Mouse (Mus musculus) adrenal gland, postnatal 25 days (tissue): ENCODE results near the gene Lcn2. TPM values are rescaled to one million over a fixed set of nuclear protein-coding genes. Genes with fewer than 3 reads are reported as not detected.

Experiments
- DNase-seq: peaks from one replicate; pipeline ENCODE4 v3.0.0; 2021; ENCODE audit warnings: mixed read lengths
- long read RNA-seq: library from polyadenylated mRNA; stranded (forward); transcript quantifications from one replicate; pipeline ENCODE4 v2.0.0, GENCODE M21; 2021
- total RNA-seq: library from RNA; stranded (reverse); gene quantifications from 2 replicates; pipeline ENCODE4 v1.2.3, GENCODE M21; 2021

Gene Lcn2
- total RNA-seq = 1.0 and 1.5 TPM in 2 replicates
- long read RNA-seq, partial matches to known transcripts = 0 of 2 reads
- long read RNA-seq, other reads (novel, unspliced or antisense) = 1 of 2 reads

GRCm38 (mm10) chr2:32387706-32388490, at the start of gene Lcn2:
Lcn2 (minus strand) TSS chr2:32388252.
- DNase-seq = no peak

GRCm38 (mm10) chr2:32437612-32438166, 49.6 kb upstream of the Lcn2 start:
- no peak for DNase-seq

- no peak for DNase-seq
Observed at GRCm38 (mm10) chr2:32436686-32437372, 48.8 kb upstream of the Lcn2 start.

- DNase-seq = peak; percentile 66
Observed at GRCm38 (mm10) chr2:32430701-32431676, 42.9 kb upstream of the Lcn2 start.

- DNase-seq = no peak
Observed at GRCm38 (mm10) chr2:32429215-32429891, 41.3 kb upstream of the Lcn2 start.

GRCm38 (mm10) chr2:32428262-32428722, 40.2 kb upstream of the Lcn2 start:
- peak; percentile 38 for DNase-seq

- DNase-seq = no peak
Observed at GRCm38 (mm10) chr2:32427720-32428119, 39.7 kb upstream of the Lcn2 start.

- no peak for DNase-seq
Observed at GRCm38 (mm10) chr2:32426141-32426540, 38.1 kb upstream of the Lcn2 start.

- no peak for DNase-seq
Observed at GRCm38 (mm10) chr2:32425568-32425967, 37.5 kb upstream of the Lcn2 start.

- DNase-seq = no peak
Observed at GRCm38 (mm10) chr2:32424796-32425195, 36.7 kb upstream of the Lcn2 start.

GRCm38 (mm10) chr2:32423481-32424331, 35.7 kb upstream of the Lcn2 start:
- peak; percentile 50 for DNase-seq

- DNase-seq = peak; percentile 26
Observed at GRCm38 (mm10) chr2:32421851-32422251, 33.8 kb upstream of the Lcn2 start.

- DNase-seq = no peak
Observed at GRCm38 (mm10) chr2:32420647-32421046, 32.6 kb upstream of the Lcn2 start.

GRCm38 (mm10) chr2:32420066-32420608, 32.1 kb upstream of the Lcn2 start:
- DNase-seq = no peak

- DNase-seq = peak; percentile 79
Observed at GRCm38 (mm10) chr2:32419359-32419758, 31.3 kb upstream of the Lcn2 start.

- DNase-seq = no peak
Observed at GRCm38 (mm10) chr2:32418430-32419151, 30.5 kb upstream of the Lcn2 start.

- no peak for DNase-seq
Observed at GRCm38 (mm10) chr2:32417486-32417885, 29.4 kb upstream of the Lcn2 start.

- no peak for DNase-seq
Observed at GRCm38 (mm10) chr2:32416556-32416955, 28.5 kb upstream of the Lcn2 start.

GRCm38 (mm10) chr2:32415801-32416200, 27.7 kb upstream of the Lcn2 start:
- DNase-seq = no peak
